Mouse (Mus musculus): ENCODE measurements around the gene Catip.

DNA sequence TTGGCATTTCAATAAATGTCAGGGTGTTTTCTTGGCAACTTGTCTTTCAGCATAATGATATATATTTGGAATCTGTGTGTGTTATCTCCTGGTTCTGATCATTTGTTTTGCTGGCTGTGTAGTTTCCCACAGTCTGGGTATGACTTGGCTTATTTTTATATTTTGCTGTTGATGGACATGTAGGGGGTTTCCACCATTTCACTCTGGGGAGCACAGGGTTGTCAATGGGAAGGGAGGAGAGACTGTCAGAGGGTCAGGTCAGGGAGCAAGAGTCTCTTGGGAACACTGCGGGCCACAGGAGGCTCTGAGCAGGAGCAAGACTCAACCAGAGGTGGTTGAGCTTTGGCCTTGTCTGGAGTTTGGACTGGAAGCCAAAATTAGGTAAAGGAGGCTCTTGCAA is 19.6 kb upstream of the Catip start:
- TF ChIP-seq CTCF (IDR thresholded peaks at IDR 0.05; ENCODE audit: extremely low read depth, insufficient read depth, low read length) (no peak), POLR2A (IDR thresholded peaks at IDR 0.05; ENCODE audit: extremely low read depth, insufficient read depth, low read length) (no peak)
